Mouse (Mus musculus): ENCODE measurements at regions not wholly inside any gene's neighbourhood (a gene's known extent, or its start where the extent isn't known, plus 50 kb on each side); places are given as distances from the start of the nearest gene placed in this dataset.
"Not testable (repeated sequence)": the region's sequence is repeated elsewhere in the genome, so short reads cannot be mapped to it uniquely, and the experiment has no call there.

- TF ChIP-seq CTCF (IDR thresholded peaks at IDR 0.05; ENCODE audit: low read depth), result peak; percentile 61
- H3K9me3 ChIP-seq (replicated peaks; ENCODE audit: low read length), result no peaks in the 10 kb centered on the region
- no peak overlapping the region for H3K4me3 ChIP-seq (replicated peaks; ENCODE audit: low read depth, low read length)
- no peak overlapping the region for H3K27ac ChIP-seq
- no peak overlapping the region for H3K4me2 ChIP-seq (ENCODE audit: low read length)
- H3K4me1 ChIP-seq (replicated peaks; ENCODE audit: insufficient read depth, low read length), result no peaks in the 10 kb centered on the region
- DNase-seq (ENCODE audit: low spot score) (no peak), ATAC-seq (replicated peaks; ENCODE audit: low FRiP score, low read depth) (no peak)
- no peaks in the 10 kb centered on the region for H3K36me3 ChIP-seq (ENCODE audit: insufficient read depth, low read length)
- no peak overlapping the region for H3K9ac ChIP-seq (ENCODE audit: low read depth, low read length)
- no peaks in the 10 kb centered on the region for H3K27me3 ChIP-seq (ENCODE audit: insufficient read depth, low read length)
These were observed 110.1 kb upstream of the Trabd2b start for GRCm38 (mm10) chr4:114296380-114296779.

GRCm38 (mm10) chr4:114298517-114298916 lies 108.0 kb upstream of the Trabd2b start:
- H3K9me3 ChIP-seq (replicated peaks; ENCODE audit: low read length), result not testable (repeated sequence)
- 60% methylated on average over 1 of the region's 1 CpGs for WGBS

GRCm38 (mm10) chr4:114300390-114301012 lies 106.0 kb upstream of the Trabd2b start:
- Histone ChIP-seq H3K36me3 (ENCODE audit: insufficient read depth, low read length) (no peaks in the 10 kb centered on the region), H3K9ac (ENCODE audit: low read depth, low read length) (no peak overlapping the region), H3K27ac (no peak overlapping the region), H3K9me3 (replicated peaks; ENCODE audit: low read length) (no peaks in the 10 kb centered on the region), H3K4me3 (replicated peaks; ENCODE audit: low read depth, low read length) (no peak overlapping the region), H3K4me2 (ENCODE audit: low read length) (no peak overlapping the region), H3K4me1 (replicated peaks; ENCODE audit: insufficient read depth, low read length) (no peaks in the 10 kb centered on the region), H3K27me3 (ENCODE audit: insufficient read depth, low read length) (0 out of 2 replicates have a peak, but pooled peaks cover 3% of the 10 kb centered on the region)
- no peak for ATAC-seq (replicated peaks; ENCODE audit: low FRiP score, low read depth)
- WGBS, result 45% methylated on average over 3 of the region's 3 CpGs
- peak; percentile 81 for DNase-seq (ENCODE audit: low spot score)
- TF ChIP-seq CTCF (IDR thresholded peaks at IDR 0.05; ENCODE audit: low read depth), result peak; percentile 82

More at GRCm38 (mm10) chr4:114298517-114298916, 108.0 kb upstream of the Trabd2b start:
- not testable (repeated sequence) for H3K4me1 ChIP-seq (replicated peaks; ENCODE audit: insufficient read depth, low read length); H3K27ac ChIP-seq; H3K9ac ChIP-seq (ENCODE audit: low read depth, low read length); H3K27me3 ChIP-seq (ENCODE audit: insufficient read depth, low read length); DNase-seq (ENCODE audit: low spot score); H3K4me3 ChIP-seq (replicated peaks; ENCODE audit: low read depth, low read length); H3K4me2 ChIP-seq (ENCODE audit: low read length); ATAC-seq (replicated peaks; ENCODE audit: low FRiP score, low read depth); H3K36me3 ChIP-seq (ENCODE audit: insufficient read depth, low read length)

- Histone ChIP-seq H3K9me3 (replicated peaks; ENCODE audit: low read length) (no peaks in the 10 kb centered on the region), H3K4me1 (replicated peaks; ENCODE audit: insufficient read depth, low read length) (no peaks in the 10 kb centered on the region), H3K27ac (no peak overlapping the region), H3K4me2 (ENCODE audit: low read length) (no peak overlapping the region), H3K36me3 (ENCODE audit: insufficient read depth, low read length) (no peaks in the 10 kb centered on the region), H3K9ac (ENCODE audit: low read depth, low read length) (no peak overlapping the region), H3K4me3 (replicated peaks; ENCODE audit: low read depth, low read length) (no peak overlapping the region), H3K27me3 (ENCODE audit: insufficient read depth, low read length) (0 out of 2 replicates have a peak, but pooled peaks cover 3% of the 10 kb centered on the region)
- peak; percentile 60 for TF ChIP-seq CTCF (IDR thresholded peaks at IDR 0.05; ENCODE audit: low read depth)
- WGBS, result 8% methylated on average over 1 of the region's 1 CpGs
- DNase-seq (ENCODE audit: low spot score) (peak; percentile 84), ATAC-seq (replicated peaks; ENCODE audit: low FRiP score, low read depth) (peak; percentile 73; the same call in 1 of the 2 replicates)
These were observed 101.9 kb upstream of the Trabd2b start for GRCm38 (mm10) chr4:114304654-114305053.

- no peak overlapping the region for H3K4me3 ChIP-seq (replicated peaks; ENCODE audit: low read depth, low read length)
- ATAC-seq (replicated peaks; ENCODE audit: low FRiP score, low read depth), result no peak
- no peak overlapping the region for H3K27ac ChIP-seq
- no peaks in the 10 kb centered on the region for H3K9me3 ChIP-seq (replicated peaks; ENCODE audit: low read length)
- peak; percentile 43; the same call in 1 of the 2 replicates for TF ChIP-seq CTCF (IDR thresholded peaks at IDR 0.05; ENCODE audit: low read depth)
- H3K9ac ChIP-seq (ENCODE audit: low read depth, low read length), result no peak overlapping the region
- no peaks in the 10 kb centered on the region for H3K4me1 ChIP-seq (replicated peaks; ENCODE audit: insufficient read depth, low read length)
- H3K27me3 ChIP-seq (ENCODE audit: insufficient read depth, low read length), result 0 out of 2 replicates have a peak, but pooled peaks cover under 1% of the 10 kb centered on the region
- H3K36me3 ChIP-seq (ENCODE audit: insufficient read depth, low read length), result no peaks in the 10 kb centered on the region
- 42% methylated on average over 1 of the region's 1 CpGs for WGBS
- no peak overlapping the region for H3K4me2 ChIP-seq (ENCODE audit: low read length)
- no peak for DNase-seq (ENCODE audit: low spot score)
These were observed 99.0 kb upstream of the Trabd2b start for GRCm38 (mm10) chr4:114307491-114307890.

- no peaks in the 10 kb centered on the region for H3K36me3 ChIP-seq (ENCODE audit: insufficient read depth, low read length)
- no peaks in the 10 kb centered on the region for H3K4me1 ChIP-seq (replicated peaks; ENCODE audit: insufficient read depth, low read length)
- ATAC-seq (replicated peaks; ENCODE audit: low FRiP score, low read depth), result no peak
- H3K9me3 ChIP-seq (replicated peaks; ENCODE audit: low read length), result no peaks in the 10 kb centered on the region
- DNase-seq (ENCODE audit: low spot score), result peak; percentile 68
- peak; percentile 85 for TF ChIP-seq CTCF (IDR thresholded peaks at IDR 0.05; ENCODE audit: low read depth)
- no peak overlapping the region for H3K4me3 ChIP-seq (replicated peaks; ENCODE audit: low read depth, low read length)
- no peak overlapping the region for H3K4me2 ChIP-seq (ENCODE audit: low read length)
- WGBS, result 18% methylated on average over 1 of the region's 1 CpGs
- H3K27ac ChIP-seq, result no peak overlapping the region
- no peak overlapping the region for H3K9ac ChIP-seq (ENCODE audit: low read depth, low read length)
- H3K27me3 ChIP-seq (ENCODE audit: insufficient read depth, low read length), result no peaks in the 10 kb centered on the region
These were observed 98.0 kb upstream of the Trabd2b start for GRCm38 (mm10) chr4:114308518-114308917.

GRCm38 (mm10) chr4:114315051-114315450 lies 91.5 kb upstream of the Trabd2b start:
- ATAC-seq (replicated peaks; ENCODE audit: low FRiP score, low read depth) (no peak), DNase-seq (ENCODE audit: low spot score) (no peak)
- Histone ChIP-seq H3K4me2 (ENCODE audit: low read length) (no peak overlapping the region), H3K4me3 (replicated peaks; ENCODE audit: low read depth, low read length) (no peak overlapping the region), H3K9ac (ENCODE audit: low read depth, low read length) (no peak overlapping the region), H3K4me1 (replicated peaks; ENCODE audit: insufficient read depth, low read length) (no peaks in the 10 kb centered on the region), H3K27ac (no peak overlapping the region), H3K36me3 (ENCODE audit: insufficient read depth, low read length) (no peaks in the 10 kb centered on the region), H3K27me3 (ENCODE audit: insufficient read depth, low read length) (no peaks in the 10 kb centered on the region), H3K9me3 (replicated peaks; ENCODE audit: low read length) (no peaks in the 10 kb centered on the region)
- 29% methylated on average over 2 of the region's 2 CpGs for WGBS
- TF ChIP-seq CTCF (IDR thresholded peaks at IDR 0.05; ENCODE audit: low read depth), result no peak
